Mouse (Mus musculus) left cerebral cortex, adult 9 months (tissue): ENCODE results near the gene Arhgap40.

Source experiments
- DNase-seq, 2 experiments: peaks; one replicate each; pipeline ENCODE4 v3.0.0; 2022; ENCODE audit warnings: low spot score in 2 of 2

The Arhgap40 gene

DNA sequence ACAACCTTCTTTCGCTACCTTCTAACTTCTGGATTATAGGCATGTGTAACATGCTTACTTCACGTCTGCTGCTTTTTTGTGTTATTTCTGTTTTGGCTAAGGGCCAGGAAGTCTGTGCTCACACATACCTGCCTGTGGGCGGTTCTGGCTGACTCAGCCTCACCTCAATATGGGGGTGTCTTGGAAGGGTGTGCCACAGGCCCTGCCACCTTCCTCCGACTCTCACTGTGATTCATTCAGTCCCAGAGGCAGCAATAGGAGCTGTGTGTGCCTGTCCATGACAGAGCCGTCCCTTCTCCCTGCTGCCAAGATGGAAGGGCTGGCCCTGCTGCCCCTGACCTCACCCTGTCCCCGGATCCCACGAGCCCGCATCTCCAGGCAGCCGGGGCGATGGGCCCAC lies at the start of gene Arhgap40:
Gene Arhgap40, plus strand, starts transcription at position 269 of the 400 bp plus-strand sequence.
- no peak for DNase-seq

DNA sequence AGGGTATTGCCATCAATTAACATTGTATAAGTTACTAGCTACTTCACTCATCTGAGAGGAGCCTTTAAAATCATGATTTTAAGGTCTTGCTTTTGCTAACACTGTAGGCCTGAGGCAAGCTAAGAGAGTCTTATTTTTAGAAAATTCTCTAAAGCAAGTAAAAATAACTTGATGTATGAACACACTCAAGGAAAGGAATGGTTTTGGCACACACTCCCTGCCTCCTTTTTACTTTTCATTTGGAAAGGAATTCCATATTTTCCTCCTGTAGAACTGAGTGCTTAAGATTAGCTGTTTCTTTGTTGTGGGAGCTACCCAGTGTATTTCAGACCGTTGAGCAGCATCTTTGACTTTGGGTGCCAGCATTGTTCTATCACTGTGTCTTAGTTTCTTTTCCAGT lies 38.4 kb upstream of the Arhgap40 start:
- DNase-seq = peak in 1 of 2 experiments; percentile 15

DNA sequence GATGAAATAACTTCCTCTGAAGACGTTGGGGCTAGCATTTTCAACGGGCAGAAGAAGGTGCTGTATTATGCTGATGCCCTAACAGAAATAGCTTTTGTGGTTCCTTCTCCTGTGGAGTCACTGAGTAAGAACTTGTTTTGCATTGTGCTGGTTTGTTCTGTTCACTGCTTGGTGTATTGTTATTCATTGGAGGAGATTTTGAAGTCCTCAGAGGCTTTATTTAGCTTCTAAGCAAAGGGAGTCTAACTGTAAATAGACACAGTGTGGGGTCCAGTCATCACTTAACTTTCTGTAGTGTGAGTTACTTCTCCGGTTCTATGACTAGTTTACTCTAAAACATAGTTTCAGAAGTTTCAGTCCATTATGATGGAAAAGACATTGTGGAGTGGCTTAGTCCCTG lies 35.0 kb upstream of the Arhgap40 start:
- no peak for DNase-seq

DNA sequence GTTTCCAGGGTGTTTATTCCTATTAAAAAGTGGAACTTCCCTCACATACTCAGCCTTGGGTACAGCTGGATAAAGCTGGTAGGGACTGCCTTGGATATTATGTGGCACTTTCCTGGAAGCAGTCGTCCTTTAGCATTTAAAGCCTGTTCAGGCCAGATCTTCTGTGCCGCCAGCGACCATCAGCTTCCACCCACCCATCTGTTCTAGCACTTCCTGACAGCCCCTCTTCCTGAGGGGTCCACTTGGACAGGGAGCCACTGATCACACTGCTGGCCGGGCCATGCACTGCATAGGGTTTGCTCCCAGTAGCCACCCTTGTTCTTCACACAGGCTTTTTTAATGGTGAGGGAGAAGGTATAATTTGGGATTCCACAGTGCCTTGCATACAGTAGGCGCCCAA lies 14.1 kb upstream of the Arhgap40 start:
- no peak for DNase-seq

DNA sequence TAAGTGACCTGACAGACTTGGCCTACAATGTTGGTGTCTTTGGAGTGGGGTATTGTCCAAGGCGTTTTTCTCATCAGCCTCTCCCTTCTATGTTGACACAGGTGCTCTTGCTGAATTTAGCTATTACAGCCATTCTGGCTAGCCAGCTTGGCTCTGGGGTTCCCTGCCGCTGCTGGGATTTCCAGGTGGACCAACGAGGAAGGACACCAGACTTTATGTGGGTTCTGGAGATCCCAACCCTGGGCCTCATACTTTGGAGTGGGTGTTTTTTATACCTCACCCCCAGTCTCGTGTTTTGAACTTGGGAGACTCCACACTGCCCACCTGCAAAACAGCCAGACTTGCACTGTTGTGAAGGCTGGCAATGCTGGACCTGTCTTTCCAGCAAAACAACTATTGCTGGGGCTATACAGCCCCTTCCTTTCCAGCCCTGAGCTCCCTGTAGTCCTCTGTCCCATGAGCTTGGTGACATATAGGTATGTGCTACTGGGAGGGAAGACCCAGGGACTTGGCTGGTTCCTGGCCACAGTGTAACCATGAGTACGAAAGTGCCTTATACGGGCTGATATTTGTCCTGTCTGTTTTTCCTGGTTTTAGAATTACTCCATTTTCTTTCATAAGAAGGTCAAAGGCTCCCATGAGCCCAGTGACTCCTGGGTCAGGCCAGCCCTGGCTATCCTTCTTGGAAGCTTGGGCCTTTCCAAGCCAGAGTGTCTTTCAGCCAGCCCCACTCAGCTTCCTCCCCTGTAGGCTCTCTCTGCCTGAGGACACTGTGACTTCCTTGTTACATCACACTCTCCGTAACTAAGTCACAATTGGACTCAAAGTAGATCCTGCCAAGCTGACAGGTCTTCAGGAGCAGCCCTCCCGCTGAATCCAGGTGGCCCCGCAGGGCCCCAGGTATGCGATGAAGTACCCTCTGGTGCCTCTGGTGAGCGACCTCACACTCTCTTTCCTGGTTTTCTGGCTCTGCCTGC lies 10.5 kb upstream of the Arhgap40 start, which contains the start of gene Adig:
Gene Adig, plus strand, starts transcription at position 777 of the 977 bp plus-strand sequence.
- DNase-seq = no peak

DNA sequence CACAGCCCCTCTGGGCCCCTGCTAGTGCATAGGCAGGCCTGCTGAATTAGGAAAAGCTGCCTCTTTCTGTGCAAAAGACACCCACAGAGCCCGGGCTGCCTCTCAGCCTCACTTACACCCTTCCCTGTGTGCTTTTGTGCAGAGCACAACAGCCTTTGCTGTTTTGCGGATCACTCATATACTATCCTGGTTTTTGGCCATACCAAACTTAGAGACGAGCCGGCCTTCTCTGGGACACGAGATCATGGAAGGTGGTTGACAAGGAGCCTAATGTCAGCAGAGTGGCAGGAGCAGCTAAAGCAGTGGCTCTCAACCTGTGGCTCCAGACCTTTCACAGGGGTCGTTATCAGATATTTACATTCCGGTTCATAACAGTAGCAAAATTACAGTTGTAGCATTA lies 9.4 kb upstream of the Arhgap40 start:
- no peak for DNase-seq

DNA sequence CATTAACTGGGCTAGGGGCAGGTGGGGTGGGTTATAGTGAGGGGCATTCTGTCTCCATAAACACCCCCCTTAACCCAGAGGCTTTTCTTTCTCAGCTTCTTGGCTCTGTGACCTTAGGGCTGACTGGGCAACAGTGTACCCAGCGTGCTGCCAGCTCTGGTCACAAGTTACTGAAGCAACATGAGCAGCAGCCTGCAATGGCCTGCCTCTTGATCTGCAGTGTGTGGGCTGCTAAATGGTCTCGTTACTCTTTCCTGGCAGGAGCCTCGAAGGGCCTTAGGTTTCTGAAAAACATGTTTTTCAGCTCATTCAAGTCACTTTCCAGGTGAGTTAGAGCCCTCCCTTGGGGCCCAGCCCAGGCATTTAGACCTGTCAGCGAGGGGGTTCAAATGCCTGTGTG lies 8.9 kb upstream of the Arhgap40 start:
- DNase-seq = no peak

DNA sequence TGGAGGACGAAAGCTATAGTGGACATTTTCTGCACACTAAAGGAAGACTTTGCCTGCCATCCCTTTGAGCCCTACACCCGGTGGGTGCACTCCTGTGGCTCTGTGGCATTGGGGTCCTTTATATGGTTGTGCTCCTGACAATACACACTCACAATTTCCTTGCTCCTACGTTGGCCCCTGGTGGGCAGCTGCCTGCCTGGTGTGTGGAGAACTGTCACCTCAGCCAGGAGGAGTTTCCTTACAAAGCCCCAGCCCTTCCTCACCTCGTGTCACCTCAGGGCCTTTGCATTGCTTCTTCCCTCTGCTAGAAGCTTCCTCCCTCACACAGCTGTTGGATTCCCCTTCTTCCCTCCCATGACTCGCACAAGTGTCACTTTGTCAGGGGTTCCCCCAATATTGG lies 6.1 kb upstream of the Arhgap40 start:
- DNase-seq = no peak

DNA sequence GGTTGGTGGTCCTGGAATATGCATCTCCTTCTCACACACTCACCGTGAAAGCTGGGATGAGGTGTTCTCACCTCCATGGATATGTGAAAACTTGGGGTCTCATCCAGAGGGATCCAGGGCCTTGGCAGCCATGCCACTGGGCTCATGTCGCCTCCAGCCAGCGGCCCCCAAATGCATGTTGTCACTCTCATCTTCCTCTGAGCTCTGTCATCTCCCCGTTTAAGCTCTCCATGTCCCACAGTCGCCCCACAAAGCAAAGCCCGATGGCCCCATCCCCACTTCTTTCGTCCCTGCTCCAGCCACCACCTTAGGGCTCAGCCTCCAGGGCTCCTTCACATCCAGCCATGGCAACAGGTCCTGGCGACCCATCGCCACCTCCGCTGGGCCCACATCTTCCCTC lies 5.5 kb upstream of the Arhgap40 start:
- DNase-seq = no peak

DNA sequence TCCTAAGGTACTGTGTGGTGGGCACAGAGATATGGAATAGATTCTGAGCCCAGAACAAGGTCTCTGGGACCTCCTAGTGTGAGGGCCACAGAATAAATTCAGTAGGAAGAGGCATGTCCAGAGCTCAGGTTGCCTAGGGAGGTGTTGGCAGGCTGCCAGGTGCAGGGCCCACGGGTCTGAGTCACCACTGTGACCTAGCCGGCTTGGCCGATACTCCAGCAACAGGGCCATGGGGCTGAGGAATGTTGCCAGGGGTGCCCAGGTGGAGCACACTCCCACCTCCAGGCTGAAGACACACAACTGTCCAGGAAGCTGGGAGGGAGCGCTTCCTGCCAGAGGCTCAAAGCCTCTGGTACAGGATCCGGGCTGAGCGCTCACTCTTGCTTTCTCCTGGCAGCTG lies 1.9 kb upstream of the Arhgap40 start:
- no peak for DNase-seq

DNA sequence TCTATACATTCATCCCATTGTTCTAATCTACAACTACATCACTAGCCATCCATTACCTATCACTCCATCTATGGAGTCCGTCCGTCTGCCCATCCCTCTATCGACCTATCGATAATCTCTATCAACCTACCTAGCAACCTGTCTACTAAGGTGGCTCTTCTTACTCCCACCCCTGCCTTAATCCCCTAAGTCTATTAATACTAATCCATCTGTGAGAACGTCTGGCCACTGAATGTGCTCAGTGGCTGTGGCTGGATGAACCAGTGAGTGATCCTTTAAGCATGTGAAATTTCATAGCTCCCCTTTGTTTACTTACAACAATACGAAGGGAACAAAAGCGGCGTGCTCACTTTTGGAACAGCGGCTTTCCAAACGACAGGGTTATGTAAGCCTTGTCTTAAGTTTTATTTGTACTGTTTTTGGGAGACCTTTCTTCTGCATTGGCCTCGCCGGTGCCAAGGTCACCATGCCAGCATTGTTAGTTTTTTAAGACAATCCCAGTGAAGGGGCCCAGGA lies 1.3 kb downstream of the Arhgap40 start:
- DNase-seq = no peak

DNA sequence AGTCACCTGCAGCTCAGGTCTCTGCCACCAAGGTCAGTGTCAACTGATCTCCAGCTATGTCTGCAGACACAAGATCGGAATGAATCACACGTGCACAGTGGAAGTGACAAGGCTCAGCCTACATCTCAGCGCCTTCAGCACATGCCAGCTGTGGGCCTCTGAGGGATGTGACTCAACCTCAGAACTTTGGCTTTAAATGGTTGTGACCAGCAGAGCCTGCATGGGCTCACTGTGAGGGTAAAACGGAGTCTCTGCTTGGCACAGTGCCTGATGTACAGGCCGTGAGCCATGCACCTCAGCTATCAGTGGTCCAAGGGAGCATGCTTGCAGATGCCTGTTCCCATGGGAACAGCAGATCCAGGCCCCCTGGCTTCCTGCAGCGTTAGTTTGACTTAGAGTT lies 6.0 kb downstream of the Arhgap40 start:
- DNase-seq = no peak

DNA sequence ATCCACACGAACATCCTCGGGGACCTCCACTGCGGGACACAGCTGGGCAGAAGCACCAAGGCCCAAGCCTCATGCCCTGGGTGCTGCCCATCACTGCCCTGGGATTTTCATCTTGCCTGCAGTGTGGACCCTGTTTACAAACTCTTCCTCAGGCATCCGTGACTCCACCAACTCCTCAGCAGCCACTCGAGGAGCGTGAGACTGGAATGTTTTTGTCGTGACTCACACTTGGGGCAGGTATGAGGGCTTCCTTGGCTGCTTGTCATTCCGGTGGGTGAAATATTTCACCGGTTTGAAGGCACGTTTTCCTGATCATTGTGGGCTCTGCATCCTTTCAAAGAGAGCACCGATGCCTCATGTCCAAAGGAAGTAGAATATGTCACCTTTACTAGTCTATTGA lies 6.5 kb downstream of the Arhgap40 start:
- no peak for DNase-seq

DNA sequence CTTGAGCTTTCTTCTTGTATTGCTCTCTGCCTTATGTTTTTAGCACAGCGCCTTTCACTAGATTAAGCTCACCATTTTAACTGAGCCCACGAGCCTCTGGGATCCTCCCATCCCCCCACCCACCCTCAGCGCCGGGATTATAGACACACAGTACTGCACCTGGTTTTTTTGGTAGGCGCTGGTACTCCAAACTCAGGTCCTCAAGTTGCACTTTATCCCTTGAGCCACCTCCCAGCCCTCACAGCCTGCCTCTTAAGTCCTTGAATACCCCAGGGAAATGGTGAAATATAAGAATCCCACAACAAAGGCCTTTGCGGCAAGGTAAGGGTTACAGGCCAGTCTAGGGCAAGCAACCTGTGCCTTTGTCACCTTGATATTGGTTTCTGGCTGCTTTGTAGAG lies 7.2 kb downstream of the Arhgap40 start:
- no peak for DNase-seq

DNA sequence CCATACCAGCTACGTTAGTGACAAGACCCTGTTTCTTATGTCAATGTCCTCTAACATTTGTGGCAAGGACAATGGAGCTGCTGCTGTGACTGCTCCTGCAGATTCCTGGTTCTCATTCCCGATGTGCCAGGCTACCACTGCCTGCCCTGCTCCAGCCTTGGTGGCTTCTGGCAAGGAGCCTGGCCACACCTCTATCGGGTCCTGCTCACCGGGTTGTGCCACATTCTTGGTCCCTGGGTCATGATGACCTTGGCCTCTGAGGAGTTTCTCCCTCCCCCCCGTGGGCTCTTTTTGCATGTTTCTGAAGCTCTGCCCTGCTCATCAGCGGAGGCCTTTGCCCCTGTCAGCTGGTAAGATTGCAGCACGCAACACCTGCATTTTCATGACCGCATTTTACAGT lies 10.5 kb downstream of the Arhgap40 start:
- no peak for DNase-seq

DNA sequence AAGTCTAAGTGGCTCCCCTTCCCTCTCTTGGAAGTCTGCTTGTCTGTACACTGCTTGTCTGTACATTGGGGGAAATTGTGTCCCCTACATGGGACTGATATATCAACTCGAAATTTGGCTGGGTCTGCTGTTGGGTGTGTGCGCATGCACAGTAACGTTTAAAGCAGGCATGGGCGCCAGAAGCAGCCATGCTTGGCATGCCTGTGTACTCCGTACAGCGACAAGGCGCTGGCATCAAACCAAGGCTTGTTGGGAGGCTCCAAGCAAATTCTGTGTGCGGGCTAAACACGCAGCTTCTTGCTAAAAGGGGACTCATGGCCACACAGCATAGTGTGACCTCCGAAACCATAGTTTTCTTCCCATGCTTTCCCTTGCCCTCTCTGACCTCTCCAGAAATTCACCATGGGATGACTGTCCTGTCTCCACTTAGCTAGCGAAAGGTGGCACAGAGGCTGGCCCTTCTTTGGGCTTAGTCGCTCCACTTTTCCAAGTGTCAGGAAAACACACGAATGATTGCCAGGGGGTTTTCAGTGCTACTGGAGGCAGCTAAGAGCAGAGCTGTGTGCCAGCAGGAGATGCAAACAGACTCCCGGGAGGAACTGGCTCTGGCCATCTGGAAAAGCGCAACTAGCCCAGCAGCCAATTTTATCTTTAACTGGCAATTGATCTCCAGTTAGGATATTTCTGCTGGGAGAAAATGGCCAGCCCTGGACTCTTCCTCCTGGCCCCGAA lies 11.7 kb downstream of the Arhgap40 start:
- DNase-seq = no peak

DNA sequence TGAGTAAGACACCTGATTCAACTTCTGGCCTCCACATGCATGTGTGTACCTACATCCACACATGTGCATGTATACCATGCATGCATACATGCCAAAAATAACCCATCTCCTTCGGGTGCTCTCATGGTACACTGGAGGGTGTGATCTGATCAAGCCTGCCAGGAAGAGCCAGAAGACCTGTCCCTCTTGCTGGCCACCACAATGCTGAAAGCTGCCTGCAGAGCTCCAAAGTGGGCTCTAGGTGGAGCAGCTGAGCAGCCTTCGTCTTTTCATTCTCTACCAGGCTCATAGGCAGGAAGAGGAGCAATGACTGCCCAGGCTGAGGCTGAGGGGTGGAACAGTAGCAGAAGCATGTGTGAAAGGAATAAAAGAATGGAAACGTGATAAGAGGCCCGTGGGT lies 21.5 kb downstream of the Arhgap40 start:
- DNase-seq = peak in 1 of 2 experiments; percentile 67

DNA sequence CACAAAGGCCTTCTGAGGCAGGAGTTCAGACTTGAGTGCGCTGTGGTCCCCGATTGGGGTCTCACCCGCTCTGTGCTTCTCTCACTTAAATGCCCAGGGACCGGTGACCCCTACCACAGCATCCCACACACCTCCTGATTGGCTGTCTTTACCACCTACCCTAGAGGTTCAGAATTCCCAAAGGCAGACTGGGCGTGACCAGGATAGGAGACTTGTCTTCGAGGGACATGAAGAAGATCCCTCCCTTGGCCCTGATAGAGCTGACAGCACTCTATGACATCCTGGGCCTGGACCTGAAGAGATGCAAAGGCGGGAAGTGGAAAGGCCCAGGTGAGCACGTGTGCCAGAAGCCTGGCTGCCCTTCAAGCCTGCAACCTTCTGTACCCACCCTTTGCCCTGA lies 22.0 kb downstream of the Arhgap40 start:
- no peak for DNase-seq

DNA sequence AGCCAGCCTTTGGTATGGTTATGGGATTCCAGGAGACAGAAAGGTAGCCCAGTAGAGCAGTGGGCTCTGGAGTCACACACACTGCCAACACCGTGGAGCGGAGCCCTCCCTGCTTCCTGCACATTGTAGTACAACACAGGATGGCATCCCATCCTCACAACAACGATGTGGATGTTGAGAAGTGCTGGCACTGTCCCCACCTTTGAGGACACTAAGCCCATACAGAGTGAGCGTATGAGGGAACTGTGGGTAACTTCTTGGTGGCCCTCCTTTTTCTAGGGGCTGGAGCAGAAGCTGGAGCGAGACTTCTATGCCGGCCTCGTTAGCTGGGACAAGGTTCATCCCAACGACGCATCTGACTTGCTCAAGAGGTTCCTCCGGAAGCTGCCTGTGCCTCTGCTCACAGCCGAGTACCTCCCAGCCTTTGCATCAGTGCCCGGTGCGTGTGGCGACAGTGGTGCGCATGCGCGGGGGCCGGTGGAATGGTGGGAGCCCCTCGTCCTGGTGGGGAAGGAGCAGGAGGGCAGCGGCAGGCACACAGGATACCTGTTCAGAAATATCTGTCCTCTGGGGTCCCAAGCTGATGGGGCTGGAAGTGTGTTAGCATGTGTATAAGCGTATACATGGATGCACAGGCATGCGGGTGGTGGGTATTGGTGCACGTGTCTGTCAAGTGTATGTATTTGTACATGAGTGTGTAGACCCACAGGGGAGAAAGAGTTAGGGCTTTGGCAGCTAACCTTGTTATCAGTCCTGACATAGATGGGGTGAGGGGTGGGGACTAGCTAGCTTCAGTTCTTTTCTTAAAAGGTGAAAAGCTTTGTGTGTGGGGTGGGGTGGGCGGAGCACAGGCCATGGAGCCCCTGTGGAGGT lies 27.1 kb downstream of the Arhgap40 start:
- no peak for DNase-seq

DNA sequence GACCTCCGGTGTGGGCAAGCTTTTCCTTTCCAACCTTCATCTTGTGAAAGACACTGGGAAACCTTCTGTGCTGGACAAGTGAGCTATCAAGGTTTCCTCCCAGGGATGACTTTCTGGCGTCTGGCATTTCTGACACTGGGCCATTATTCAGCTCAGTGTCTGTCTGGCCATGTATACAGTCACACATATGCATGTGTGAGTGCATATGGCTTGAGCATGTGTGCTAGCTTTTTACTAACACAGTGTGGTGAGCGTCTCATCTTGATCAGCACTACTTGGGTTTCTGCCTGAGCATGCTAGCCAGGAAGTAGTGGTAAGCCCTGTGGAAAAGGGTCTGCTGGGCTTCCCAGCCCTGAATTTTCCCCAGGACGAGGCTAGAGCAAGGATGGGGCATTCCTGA lies 28.7 kb downstream of the Arhgap40 start:
- no peak for DNase-seq

DNA sequence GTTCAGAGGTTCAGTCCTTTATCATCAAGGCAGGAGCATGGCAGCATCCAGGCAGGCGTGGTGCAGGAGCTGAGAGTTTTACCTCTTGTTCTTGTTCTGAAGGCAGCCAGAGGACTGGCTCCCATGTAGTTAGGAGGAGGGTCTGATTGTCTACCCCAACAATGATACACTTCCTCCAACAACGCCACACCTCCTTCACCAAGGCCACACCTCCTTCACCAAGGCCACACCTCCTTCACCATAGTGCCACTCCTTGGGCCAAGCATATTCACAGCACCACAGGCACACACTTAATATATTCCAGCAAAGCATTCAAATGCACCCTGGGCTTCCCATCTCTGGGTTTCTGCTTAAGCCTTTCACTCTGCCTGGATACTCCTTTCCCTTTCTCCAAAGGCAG lies 32.7 kb downstream of the Arhgap40 start:
- no peak for DNase-seq

DNA sequence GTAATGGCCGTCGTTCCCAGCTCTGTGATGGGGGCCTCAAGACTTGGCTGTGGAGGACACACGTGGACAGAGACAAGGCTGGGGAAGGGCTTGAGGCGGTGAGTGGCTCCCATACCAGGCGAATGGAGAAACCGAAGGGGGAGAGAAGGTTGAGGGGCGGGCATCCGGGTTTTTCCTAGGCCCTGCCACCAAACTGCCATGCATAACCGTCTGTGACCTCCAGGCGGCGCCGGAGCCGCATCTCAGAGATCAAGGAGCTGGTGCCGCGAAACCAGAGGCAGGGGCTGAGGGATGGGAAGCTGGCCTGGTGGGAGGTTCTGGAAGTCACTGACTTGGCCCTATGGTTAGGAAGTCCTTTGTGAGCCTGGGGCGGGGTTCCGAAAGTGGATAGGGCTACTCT lies 34.2 kb downstream of the Arhgap40 start:
- peak in 1 of 2 experiments; percentile 76 for DNase-seq
